Mouse (Mus musculus): ENCODE results near the gene Comt.

GRCm38 (mm10) chr16:18459335-18459954 lies 32.8 kb upstream of the Comt start:
- TF ChIP-seq CTCF (IDR thresholded peaks at IDR 0.05; ENCODE audit: extremely low read depth, insufficient read depth, low read length) (no peak), POLR2A (IDR thresholded peaks at IDR 0.05; ENCODE audit: extremely low read depth, insufficient read depth, low read length) (no peak)

All from cortical plate, adult 2 months (tissue).